Mouse (Mus musculus) midbrain, postnatal 0 days (tissue): ENCODE data around the gene Vmn2r92. TPM values are rescaled to one million over a fixed set of nuclear protein-coding genes. Genes with fewer than 3 reads are reported as not detected.

Source experiments
- ATAC-seq: fragments of 200-750 bp; cut with Nextera tagmentation; 2 replicates; pipeline ENCODE4 v1.8.0; 2017; ENCODE audit warnings: moderate number of reproducible peaks, mild to moderate bottlenecking, moderate TSS enrichment, moderate library complexity; ENCODE audit not compliant: low FRiP score
- DNase-seq: peaks from one replicate; pipeline ENCODE4 v3.0.0-alpha.2; 2015; ENCODE audit warnings: low spot score
- H3K27ac ChIP-seq: fragments of 300-500 bp; sonication (generic); 2 replicates; pipeline ENCODE4 v1.5.1; 2014; ENCODE audit warnings: low read depth, mild to moderate bottlenecking, low read length, mixed read lengths
- H3K27me3 ChIP-seq: fragments of 300-500 bp; sonication (generic); 2 replicates; pipeline ENCODE4 v1.6.1; 2014; ENCODE audit warnings: low read length, control low read depth, mixed read lengths; ENCODE audit not compliant: insufficient read depth
- H3K36me3 ChIP-seq: fragments of 300-500 bp; sonication (generic); 2 replicates; pipeline ENCODE4 v1.6.1; 2014; ENCODE audit warnings: low read length, control low read depth, mixed read lengths; ENCODE audit not compliant: insufficient read depth
- H3K4me1 ChIP-seq: fragments of 300-500 bp; sonication (generic); 2 replicates; pipeline ENCODE4 v1.6.1; 2014; ENCODE audit warnings: mild to moderate bottlenecking, control low read depth, antibody characterized with exemption, low read length, mixed read lengths; ENCODE audit not compliant: insufficient read depth
- H3K4me2 ChIP-seq: fragments of 300-500 bp; sonication (generic); 2 replicates; pipeline ENCODE4 v1.6.1; 2014; ENCODE audit warnings: low read depth, mild to moderate bottlenecking, low read length, mixed read lengths; ENCODE audit not compliant: poor library complexity, severe bottlenecking
- H3K4me3 ChIP-seq: fragments of 300-500 bp; sonication (generic); 2 replicates; pipeline ENCODE4 v1.5.1; 2014; ENCODE audit warnings: low read depth, mild to moderate bottlenecking, low read length, moderate library complexity
- H3K9ac ChIP-seq: fragments of 300-500 bp; sonication (generic); replicated peaks from 2 replicates; pipeline ENCODE4 v1.6.1; 2014; ENCODE audit warnings: mild to moderate bottlenecking, low read length, moderate library complexity, mixed read lengths; ENCODE audit not compliant: poor library complexity, severe bottlenecking
- H3K9me3 ChIP-seq: fragments of 300-500 bp; sonication (generic); 2 replicates; pipeline ENCODE4 v1.6.1; 2016; ENCODE audit warnings: low read length, control low read depth
- CTCF ChIP-seq: IDR thresholded peaks from 2 replicates; pipeline ENCODE4 v1.5.1; 2016; ENCODE audit warnings: antibody characterized with exemption, mild to moderate bottlenecking
- WGBS: fragments of 180-500 bp; shearing (Covaris S2); extraction: QIAGEN DNeasy Blood & Tissue Kit; methylation state at CpG from one replicate; pipeline ENCODE4 v1.1.7; 2014; 5-methylcytosine and 5-hydroxymethylcytosine counted together
- polyA plus RNA-seq: library from polyadenylated mRNA; unstranded; fragments of >200 nt; fragmentation: Nextera tagmentation; extraction: Ambion mirVana; gene quantifications from 2 replicates; pipeline ENCODE4 v1.2.1, GENCODE M21; 2015
- total RNA-seq: library from RNA; depleted of rRNA; stranded (reverse); fragments of >200 nt; gene quantifications from 2 replicates; pipeline ENCODE4 v1.2.3, GENCODE M21; 2014; rRNA removed

Vmn2r92 gene
- total and polyA plus RNA-seq, 2 experiments from 2014 or later: not detected

DNA sequence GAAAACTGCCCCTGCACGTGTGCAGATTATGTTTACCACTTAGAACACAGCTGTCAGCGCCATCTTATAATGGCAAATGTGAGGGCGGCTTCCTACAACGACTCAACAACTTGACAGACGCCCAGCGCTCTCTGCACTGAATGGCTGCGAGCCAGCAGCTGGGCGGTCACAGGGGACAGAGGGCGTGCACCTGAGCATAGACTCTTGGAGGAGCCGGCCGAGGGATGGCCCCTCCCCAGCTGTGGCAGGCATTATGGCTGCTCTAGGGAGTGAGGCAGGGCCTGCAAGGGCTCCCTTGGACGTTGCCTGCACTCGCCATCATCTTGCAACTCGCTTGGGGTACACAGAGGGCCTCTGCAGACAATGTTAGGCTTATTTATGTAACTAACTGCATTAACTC lies 85.2 kb downstream of the Vmn2r92 start:
- H3K27me3 ChIP-seq: no peaks in the 10 kb centered on the region
- H3K36me3 ChIP-seq: no peaks in the 10 kb centered on the region
- no peak for TF ChIP-seq CTCF
- no peak overlapping the region for H3K27ac ChIP-seq
- no peak overlapping the region for H3K9ac ChIP-seq
- WGBS: 83% methylated on average over 13 of the region's 14 CpGs
- no peak overlapping the region for H3K4me3 ChIP-seq
- DNase-seq (no peak), ATAC-seq (no peak)
- H3K4me2 ChIP-seq: no peak overlapping the region
- H3K4me1 ChIP-seq: no peaks in the 10 kb centered on the region
- peaks cover 14% of the 10 kb centered on the region; the same call in 1 of the 2 replicates for H3K9me3 ChIP-seq

Other genes starting within 250 kb of the Vmn2r92 start
- gene Fpr-rs4, start 130.2 kb upstream of the Vmn2r92 start, total RNA-seq: not detected in 2 replicates
- not detected in 2 replicates for gene Fpr-rs4, start 130.2 kb upstream of the Vmn2r92 start, polyA plus RNA-seq
- not detected in 2 replicates for gene Vmn2r124, start 102.5 kb upstream of the Vmn2r92 start, total RNA-seq
- gene Vmn2r124, start 102.5 kb upstream of the Vmn2r92 start, polyA plus RNA-seq: not detected in 2 replicates
- not detected in 2 replicates for gene Vmn2r91, start 66.9 kb upstream of the Vmn2r92 start, total RNA-seq
- not detected in 2 replicates for gene Vmn2r91, start 66.9 kb upstream of the Vmn2r92 start, polyA plus RNA-seq
- not detected in 2 replicates for gene Vmn2r94, start 125.9 kb downstream of the Vmn2r92 start, total RNA-seq
- not detected in 2 replicates for gene Vmn2r94, start 125.9 kb downstream of the Vmn2r92 start, polyA plus RNA-seq
- not detected in 2 replicates for gene Vmn2r93, start 146.2 kb downstream of the Vmn2r92 start, total RNA-seq
- not detected in 2 replicates for gene Vmn2r93, start 146.2 kb downstream of the Vmn2r92 start, polyA plus RNA-seq